Mouse (Mus musculus) spleen, postnatal 14 days (tissue): Measurements from ENCODE around the gene Drap1.
"Not testable (repeated sequence)": the region's sequence is repeated elsewhere in the genome, so short reads cannot be mapped to it uniquely, and the experiment has no call there.

Source experiments
- DNase-seq, 2 experiments: peaks; one replicate each; pipeline ENCODE4 v3.0.0; 2021 to 2022; ENCODE audit warnings: low spot score in 2 of 2

Drap1 gene

GRCm38 (mm10) chr19:5420579-5420978 lies 4.2 kb downstream of the Drap1 start:
- DNase-seq, result no peak

GRCm38 (mm10) chr19:5419630-5420029 lies 5.1 kb downstream of the Drap1 start:
- DNase-seq, result no peak

- no peak for DNase-seq
Measured at GRCm38 (mm10) chr19:5418750-5419466, 5.9 kb downstream of the Drap1 start.

GRCm38 (mm10) chr19:5414534-5414957 lies 10.2 kb downstream of the Drap1 start:
- DNase-seq, result no peak

GRCm38 (mm10) chr19:5413840-5414239 lies 10.9 kb downstream of the Drap1 start:
- DNase-seq, result no peak

GRCm38 (mm10) chr19:5411961-5412360 lies 12.8 kb downstream of the Drap1 start:
- DNase-seq, result no peak

- no peak for DNase-seq
Measured at GRCm38 (mm10) chr19:5410641-5411040, 14.1 kb downstream of the Drap1 start.

- DNase-seq, result no peak
Measured at GRCm38 (mm10) chr19:5409068-5409467, 15.7 kb downstream of the Drap1 start.

- no peak for DNase-seq
Measured at GRCm38 (mm10) chr19:5408057-5409001, 16.4 kb downstream of the Drap1 start.

- DNase-seq, result peak; percentile 44 to 63
Measured at GRCm38 (mm10) chr19:5407133-5407532, 17.6 kb downstream of the Drap1 start.

- not testable (repeated sequence) for DNase-seq
Measured at GRCm38 (mm10) chr19:5406531-5407126, 18.1 kb downstream of the Drap1 start.

- DNase-seq, result no peak
Measured at GRCm38 (mm10) chr19:5405924-5406323, 18.9 kb downstream of the Drap1 start.

- DNase-seq, result no peak
Measured at GRCm38 (mm10) chr19:5402293-5402692, 22.5 kb downstream of the Drap1 start, which contains the start of gene Tsga10ip. Gene Tsga10ip (minus strand): TSS chr19:5402526.

- not testable (repeated sequence) for DNase-seq
Measured at GRCm38 (mm10) chr19:5401073-5401472, 23.7 kb downstream of the Drap1 start.

- DNase-seq, result no peak
Measured at GRCm38 (mm10) chr19:5395371-5395770, 29.4 kb downstream of the Drap1 start.

- no peak for DNase-seq
Measured at GRCm38 (mm10) chr19:5394168-5394567, 30.6 kb downstream of the Drap1 start.

GRCm38 (mm10) chr19:5392892-5393291 lies 31.9 kb downstream of the Drap1 start:
- DNase-seq, result no peak

- DNase-seq, result no peak
Measured at GRCm38 (mm10) chr19:5390416-5390815, 34.4 kb downstream of the Drap1 start.

- peak; percentile 48 to 54 for DNase-seq
Measured at GRCm38 (mm10) chr19:5389647-5390046, 35.1 kb downstream of the Drap1 start.

- DNase-seq, result peak; percentile 89
Measured at GRCm38 (mm10) chr19:5388588-5389242, 36.1 kb downstream of the Drap1 start, which contains the start of gene Sart1. Gene Sart1 (minus strand): TSS chr19:5388703.

- no peak for DNase-seq
Measured at GRCm38 (mm10) chr19:5388011-5388441, 36.8 kb downstream of the Drap1 start.
